Mouse (Mus musculus) thymus, adult 2 months (tissue): Measurements from ENCODE around the gene Pde3a. TPM values are rescaled to one million over a fixed set of nuclear protein-coding genes. Genes with fewer than 3 reads are reported as not detected.

Experiments used
- DNase-seq: peaks from one replicate; pipeline ENCODE4 v3.0.0; 2021
- H3K27ac ChIP-seq: fragments of 200-500 bp; 2 replicates; pipeline ENCODE4 v1.5.1; 2012; ENCODE audit warnings: low read length, control low read depth; ENCODE audit not compliant: control insufficient read depth, insufficient read depth
- H3K27me3 ChIP-seq: fragments of 200-500 bp; 2 replicates; pipeline ENCODE4 v1.6.1; 2012; ENCODE audit warnings: mild to moderate bottlenecking, low read length, moderate library complexity, mixed read lengths; ENCODE audit not compliant: control insufficient read depth, insufficient read depth
- H3K36me3 ChIP-seq: fragments of 200-500 bp; 2 replicates; pipeline ENCODE4 v1.6.1; 2012; ENCODE audit warnings: mild to moderate bottlenecking, low read length, moderate library complexity; ENCODE audit not compliant: control insufficient read depth, insufficient read depth
- H3K4me1 ChIP-seq: fragments of 200-500 bp; replicated peaks from 2 replicates; pipeline ENCODE4 v1.6.1; 2012; ENCODE audit warnings: low read length; ENCODE audit not compliant: control insufficient read depth, insufficient read depth
- H3K4me3 ChIP-seq: fragments of 200-500 bp; 2 replicates; pipeline ENCODE4 v1.5.1; 2012; ENCODE audit warnings: mild to moderate bottlenecking, low read length, control low read depth, moderate library complexity; ENCODE audit not compliant: control insufficient read depth, insufficient read depth
- CTCF ChIP-seq: fragments of 200-500 bp; IDR thresholded peaks from 2 replicates; pipeline ENCODE4 v1.5.1; 2012; ENCODE audit warnings: mild to moderate bottlenecking, control low read depth, low read length, moderate library complexity, borderline replicate concordance; ENCODE audit not compliant: control insufficient read depth, poor library complexity, insufficient read depth; ENCODE audit errors: extremely low read depth
- POLR2A ChIP-seq: fragments of 200-500 bp; IDR thresholded peaks from 2 replicates; pipeline ENCODE4 v1.6.1; 2012; ENCODE audit warnings: mild to moderate bottlenecking, low read length, control low read depth, moderate library complexity; ENCODE audit not compliant: control insufficient read depth, poor library complexity, insufficient read depth; ENCODE audit errors: extremely low read depth
- WGBS: fragments of 180-500 bp; shearing (Covaris S2); methylation state at CpG from one replicate; pipeline ENCODE4 v1.1.7; 2018; 5-methylcytosine and 5-hydroxymethylcytosine counted together
- polyA plus RNA-seq: library from polyadenylated mRNA; depleted of rRNA; stranded (reverse); fragments of >200 nt; gene quantifications from 2 replicates; pipeline ENCODE4 v1.2.3, GENCODE M21; 2012; rRNA removed

The Pde3a gene
- polyA plus RNA-seq = 0.54 and 1.3 TPM in 2 replicates

GRCm38 (mm10) chr6:141248691-141249584 lies at the start of gene Pde3a:
Gene Pde3a, plus strand, starts transcription at chr6:141249269.
- H3K4me1 ChIP-seq = no peaks in the 10 kb centered on the region
- WGBS = 12% methylated on average over 27 of the region's 28 CpGs
- H3K36me3 ChIP-seq = no peaks in the 10 kb centered on the region
- no peak within 1 kb of the TSS for H3K4me3 ChIP-seq
- H3K27me3 ChIP-seq = no peaks in the 10 kb centered on the region; the same call in 1 of the 2 replicates
- TF ChIP-seq POLR2A = no peak
- TF ChIP-seq CTCF = no peak
- no peak within 1 kb of the TSS for H3K27ac ChIP-seq
- DNase-seq = no peak

GRCm38 (mm10) chr6:141200173-141200615 lies 48.9 kb upstream of the Pde3a start:
- Histone ChIP-seq H3K4me3 (no peak overlapping the region), H3K36me3 (no peaks in the 10 kb centered on the region), H3K27ac (no peak overlapping the region), H3K4me1 (no peaks in the 10 kb centered on the region), H3K27me3 (no peaks in the 10 kb centered on the region)
- TF ChIP-seq CTCF (no peak), POLR2A (no peak)
- DNase-seq = no peak

- Histone ChIP-seq H3K4me1 (no peaks in the 10 kb centered on the region), H3K4me3 (no peak overlapping the region), H3K27me3 (no peaks in the 10 kb centered on the region), H3K27ac (no peak overlapping the region), H3K36me3 (no peaks in the 10 kb centered on the region)
- 92% methylated on average over 6 of the region's 6 CpGs for WGBS
- no peak for DNase-seq
- no peak for TF ChIP-seq POLR2A
- no peak for TF ChIP-seq CTCF
Observed at GRCm38 (mm10) chr6:141207531-141207930, 41.5 kb upstream of the Pde3a start.

GRCm38 (mm10) chr6:141208283-141208872 lies 40.7 kb upstream of the Pde3a start:
- H3K36me3 ChIP-seq = no peaks in the 10 kb centered on the region
- 96% methylated on average over 1 of the region's 1 CpGs for WGBS
- DNase-seq = no peak
- no peaks in the 10 kb centered on the region for H3K4me1 ChIP-seq
- H3K4me3 ChIP-seq = no peak overlapping the region
- no peak for TF ChIP-seq POLR2A
- no peak for TF ChIP-seq CTCF
- H3K27ac ChIP-seq = no peak overlapping the region
- no peaks in the 10 kb centered on the region for H3K27me3 ChIP-seq

- WGBS = 91% methylated on average over 3 of the region's 3 CpGs
- no peak for TF ChIP-seq POLR2A
- TF ChIP-seq CTCF = no peak
Observed at GRCm38 (mm10) chr6:141210021-141210420, 39.0 kb upstream of the Pde3a start.

GRCm38 (mm10) chr6:141221081-141221480 lies 28.0 kb upstream of the Pde3a start:
- TF ChIP-seq CTCF (no peak), POLR2A (no peak)
- Histone ChIP-seq H3K36me3 (no peaks in the 10 kb centered on the region), H3K27me3 (no peaks in the 10 kb centered on the region), H3K4me1 (no peaks in the 10 kb centered on the region), H3K27ac (no peak overlapping the region), H3K4me3 (no peak overlapping the region)
- WGBS = 61% methylated on average over 3 of the region's 3 CpGs
- no peak for DNase-seq

More at GRCm38 (mm10) chr6:141210021-141210420, 39.0 kb upstream of the Pde3a start:
- H3K27me3 ChIP-seq = no peaks in the 10 kb centered on the region
- H3K36me3 ChIP-seq = no peaks in the 10 kb centered on the region
- H3K27ac ChIP-seq = no peak overlapping the region
- DNase-seq = no peak
- H3K4me3 ChIP-seq = no peak overlapping the region
- H3K4me1 ChIP-seq = no peaks in the 10 kb centered on the region
